Mouse (Mus musculus): ENCODE results near the gene Msi1. TPM values are rescaled to one million over a fixed set of nuclear protein-coding genes. Genes with fewer than 3 reads are reported as not detected.
"Not testable (repeated sequence)": the region's sequence is repeated elsewhere in the genome, so short reads cannot be mapped to it uniquely, and the experiment has no call there.

The Msi1 gene
- total RNA-seq, 2 experiments from 2014 or later, result 2.6 to 6.1 TPM

- DNase-seq, result no peak
These were observed 5.0 kb downstream of the Msi1 start for GRCm38 (mm10) chr5:115434280-115434852.

- no peak for DNase-seq
These were observed 5.7 kb downstream of the Msi1 start for GRCm38 (mm10) chr5:115434853-115435754.

GRCm38 (mm10) chr5:115435755-115436379 is 6.5 kb downstream of the Msi1 start:
- no peak for DNase-seq

- DNase-seq, result peak; percentile 51
These were observed 7.2 kb downstream of the Msi1 start for GRCm38 (mm10) chr5:115436421-115437124.

- no peak for DNase-seq
These were observed 8.0 kb downstream of the Msi1 start for GRCm38 (mm10) chr5:115437242-115437944.

GRCm38 (mm10) chr5:115437945-115438315 is 8.5 kb downstream of the Msi1 start:
- no peak for DNase-seq

- DNase-seq, result no peak
These were observed 9.3 kb downstream of the Msi1 start for GRCm38 (mm10) chr5:115438667-115439066.

GRCm38 (mm10) chr5:115441205-115441849 is 11.9 kb downstream of the Msi1 start:
- DNase-seq, result peak; percentile 68

- not testable (repeated sequence) for DNase-seq
These were observed 13.3 kb downstream of the Msi1 start for GRCm38 (mm10) chr5:115442663-115443062.

- no peak for DNase-seq
These were observed 14.7 kb downstream of the Msi1 start for GRCm38 (mm10) chr5:115444130-115444529.

- no peak for DNase-seq
These were observed 17.7 kb downstream of the Msi1 start for GRCm38 (mm10) chr5:115447108-115447507.

GRCm38 (mm10) chr5:115449247-115449646 is 19.8 kb downstream of the Msi1 start:
- no peak for DNase-seq

- no peak for DNase-seq
These were observed 21.3 kb downstream of the Msi1 start for GRCm38 (mm10) chr5:115450410-115451317.

GRCm38 (mm10) chr5:115454422-115455090 is 25.2 kb downstream of the Msi1 start:
- no peak for DNase-seq

- no peak for DNase-seq
These were observed 26.4 kb downstream of the Msi1 start for GRCm38 (mm10) chr5:115455838-115456237.

- no peak for DNase-seq
These were observed 29.5 kb downstream of the Msi1 start for GRCm38 (mm10) chr5:115458918-115459317.

- no peak for DNase-seq
These were observed 35.2 kb downstream of the Msi1 start for GRCm38 (mm10) chr5:115464408-115465115.

GRCm38 (mm10) chr5:115465642-115466420 is 36.4 kb downstream of the Msi1 start, which contains the start of gene Pla2g1b:
Pla2g1b (plus strand) TSS chr5:115466262.
- no peak for DNase-seq

Data from gastrocnemius, postnatal 10 days (tissue).